Mouse (Mus musculus) intestine, embryonic 15.5 days (tissue): ENCODE measurements around the gene Ttll12. TPM values are rescaled to one million over a fixed set of nuclear protein-coding genes. Genes with fewer than 3 reads are reported as not detected.

Experiments
- ATAC-seq: fragments of 200-750 bp; cut with Nextera tagmentation; 2 replicates; pipeline ENCODE4 v1.8.0; 2017; ENCODE audit warnings: moderate TSS enrichment, moderate library complexity
- H3K27ac ChIP-seq: fragments of 300-500 bp; sonication (generic); 2 replicates; pipeline ENCODE4 v1.5.1; 2015; ENCODE audit warnings: mild to moderate bottlenecking, inconsistent platforms
- H3K27me3 ChIP-seq: fragments of 300-500 bp; sonication (generic); replicated peaks from 2 replicates; pipeline ENCODE4 v1.6.1; 2015; ENCODE audit warnings: inconsistent platforms
- H3K36me3 ChIP-seq: fragments of 300-500 bp; sonication (generic); 2 replicates; pipeline ENCODE4 v1.6.1; 2015; ENCODE audit warnings: inconsistent platforms
- H3K4me1 ChIP-seq: fragments of 300-500 bp; sonication (generic); replicated peaks from 2 replicates; pipeline ENCODE4 v1.6.1; 2015; ENCODE audit warnings: inconsistent platforms
- H3K4me2 ChIP-seq: fragments of 300-500 bp; sonication (generic); replicated peaks from 2 replicates; pipeline ENCODE4 v1.6.1; 2015; ENCODE audit warnings: mild to moderate bottlenecking, inconsistent platforms
- H3K4me3 ChIP-seq: fragments of 300-500 bp; sonication (generic); replicated peaks from 2 replicates; pipeline ENCODE4 v1.5.1; 2015; ENCODE audit warnings: inconsistent platforms
- H3K9ac ChIP-seq: fragments of 300-500 bp; sonication (generic); 2 replicates; pipeline ENCODE4 v1.6.1; 2015; ENCODE audit warnings: inconsistent platforms
- H3K9me3 ChIP-seq: fragments of 300-500 bp; sonication (generic); 2 replicates; pipeline ENCODE4 v1.6.1; 2016; ENCODE audit warnings: inconsistent platforms
- WGBS: fragments of 180-500 bp; shearing (Covaris S2); methylation state at CpG from one replicate; pipeline ENCODE4 v1.1.7; 2015; 5-methylcytosine and 5-hydroxymethylcytosine counted together
- polyA plus RNA-seq: library from polyadenylated mRNA; unstranded; fragments of >200 nt; fragmentation: Nextera tagmentation; extraction: Ambion mirVana; gene quantifications from 2 replicates; pipeline ENCODE4 v1.2.1, GENCODE M21; 2015

The Ttll12 gene
- polyA plus RNA-seq, 1 experiment from 2014 or later: 31.0 TPM

- 0 out of 2 replicates have a peak overlapping the region, but pooled peaks have one; percentile 0 for H3K9ac ChIP-seq
- no peak overlapping the region for H3K4me3 ChIP-seq
- no peaks in the 10 kb centered on the region for H3K9me3 ChIP-seq
- H3K27me3 ChIP-seq: no peaks in the 10 kb centered on the region
- peak overlapping the region; percentile 11; the same call in 1 of the 2 replicates for H3K27ac ChIP-seq
- peaks cover 23% of the 10 kb centered on the region for H3K4me1 ChIP-seq
- no peaks in the 10 kb centered on the region for H3K36me3 ChIP-seq
- WGBS: 60% methylated on average over 8 of the region's 8 CpGs
- no peak for ATAC-seq
- H3K4me2 ChIP-seq: peak overlapping the region; percentile 86
These were observed 2.4 kb downstream of the Ttll12 start for GRCm38 (mm10) chr15:83592260-83593188.

- Histone ChIP-seq H3K27me3 (no peaks in the 10 kb centered on the region), H3K9me3 (no peaks in the 10 kb centered on the region), H3K27ac (no peak overlapping the region), H3K4me3 (no peak overlapping the region), H3K9ac (no peak overlapping the region), H3K4me2 (no peak overlapping the region), H3K4me1 (peaks cover 23% of the 10 kb centered on the region), H3K36me3 (peaks cover 4% of the 10 kb centered on the region)
- WGBS: 85% methylated on average over 6 of the region's 6 CpGs
- ATAC-seq: no peak
These were observed 3.2 kb downstream of the Ttll12 start for GRCm38 (mm10) chr15:83591758-83592157.

GRCm38 (mm10) chr15:83590841-83591240, 4.1 kb downstream of the Ttll12 start:
- Histone ChIP-seq H3K9ac (no peak overlapping the region), H3K4me1 (peaks cover 23% of the 10 kb centered on the region), H3K4me2 (no peak overlapping the region), H3K27ac (no peak overlapping the region), H3K4me3 (no peak overlapping the region), H3K27me3 (no peaks in the 10 kb centered on the region), H3K36me3 (peaks cover 13% of the 10 kb centered on the region), H3K9me3 (no peaks in the 10 kb centered on the region)
- 90% methylated on average over 4 of the region's 4 CpGs for WGBS
- no peak for ATAC-seq

GRCm38 (mm10) chr15:83584741-83585220, 10.2 kb downstream of the Ttll12 start:
- H3K9ac ChIP-seq: no peak overlapping the region
- H3K27me3 ChIP-seq: no peaks in the 10 kb centered on the region
- H3K4me2 ChIP-seq: no peak overlapping the region
- no peak for ATAC-seq
- 91% methylated on average over 6 of the region's 6 CpGs for WGBS
- H3K9me3 ChIP-seq: no peaks in the 10 kb centered on the region
- no peak overlapping the region for H3K4me3 ChIP-seq
- H3K36me3 ChIP-seq: peaks cover 45% of the 10 kb centered on the region
- no peaks in the 10 kb centered on the region for H3K4me1 ChIP-seq
- no peak overlapping the region for H3K27ac ChIP-seq

GRCm38 (mm10) chr15:83583419-83584156, 11.4 kb downstream of the Ttll12 start:
- 70% methylated on average over 8 of the region's 8 CpGs for WGBS
- Histone ChIP-seq H3K27ac (no peak overlapping the region), H3K9ac (no peak overlapping the region), H3K36me3 (peaks cover 52% of the 10 kb centered on the region), H3K4me3 (no peak overlapping the region), H3K9me3 (no peaks in the 10 kb centered on the region), H3K4me1 (no peaks in the 10 kb centered on the region), H3K4me2 (no peak overlapping the region), H3K27me3 (no peaks in the 10 kb centered on the region)
- no peak for ATAC-seq

GRCm38 (mm10) chr15:83582931-83583330, 12.0 kb downstream of the Ttll12 start:
- Histone ChIP-seq H3K4me2 (no peak overlapping the region), H3K27ac (no peak overlapping the region), H3K9ac (no peak overlapping the region), H3K9me3 (no peaks in the 10 kb centered on the region), H3K4me1 (no peaks in the 10 kb centered on the region), H3K27me3 (no peaks in the 10 kb centered on the region), H3K4me3 (no peak overlapping the region), H3K36me3 (peaks cover 55% of the 10 kb centered on the region)
- WGBS: 82% methylated on average over 4 of the region's 4 CpGs
- ATAC-seq: no peak

- Histone ChIP-seq H3K9me3 (no peaks in the 10 kb centered on the region), H3K36me3 (peaks cover 31% of the 10 kb centered on the region)
These were observed 18.3 kb downstream of the Ttll12 start for GRCm38 (mm10) chr15:83576651-83577050.

GRCm38 (mm10) chr15:83575543-83575942, 19.4 kb downstream of the Ttll12 start:
- Histone ChIP-seq H3K9ac (no peak overlapping the region), H3K27ac (no peak overlapping the region), H3K9me3 (no peaks in the 10 kb centered on the region), H3K27me3 (no peaks in the 10 kb centered on the region), H3K4me2 (no peak overlapping the region), H3K4me1 (0 out of 2 replicates have a peak, but pooled peaks cover 3% of the 10 kb centered on the region), H3K4me3 (no peak overlapping the region), H3K36me3 (peaks cover 23% of the 10 kb centered on the region)
- WGBS: 94% methylated on average over 8 of the region's 8 CpGs
- no peak for ATAC-seq

More at GRCm38 (mm10) chr15:83576651-83577050, 18.3 kb downstream of the Ttll12 start:
- Histone ChIP-seq H3K9ac (no peak overlapping the region), H3K4me3 (no peak overlapping the region), H3K27ac (no peak overlapping the region), H3K4me1 (0 out of 2 replicates have a peak, but pooled peaks cover 3% of the 10 kb centered on the region), H3K4me2 (no peak overlapping the region), H3K27me3 (no peaks in the 10 kb centered on the region)
- 85% methylated on average over 9 of the region's 9 CpGs for WGBS
- ATAC-seq: no peak

GRCm38 (mm10) chr15:83574731-83575351, 20.1 kb downstream of the Ttll12 start:
- Histone ChIP-seq H3K9ac (no peak overlapping the region), H3K36me3 (peaks cover 17% of the 10 kb centered on the region), H3K27me3 (no peaks in the 10 kb centered on the region), H3K4me3 (no peak overlapping the region), H3K4me1 (0 out of 2 replicates have a peak, but pooled peaks cover 3% of the 10 kb centered on the region), H3K9me3 (no peaks in the 10 kb centered on the region), H3K27ac (no peak overlapping the region), H3K4me2 (no peak overlapping the region)
- ATAC-seq: no peak; the same call in 1 of the 2 replicates
- 68% methylated on average over 6 of the region's 6 CpGs for WGBS

- H3K9me3 ChIP-seq: no peaks in the 10 kb centered on the region
- H3K4me2 ChIP-seq: no peak overlapping the region
- no peak overlapping the region for H3K9ac ChIP-seq
- H3K36me3 ChIP-seq: peaks cover 9% of the 10 kb centered on the region
- WGBS: 93% methylated on average over 12 of the region's 12 CpGs
- no peaks in the 10 kb centered on the region for H3K27me3 ChIP-seq
- no peak overlapping the region for H3K4me3 ChIP-seq
- no peak overlapping the region for H3K27ac ChIP-seq
- no peak for ATAC-seq
- 0 out of 2 replicates have a peak, but pooled peaks cover 3% of the 10 kb centered on the region for H3K4me1 ChIP-seq
These were observed 21.4 kb downstream of the Ttll12 start for GRCm38 (mm10) chr15:83573606-83574005.

GRCm38 (mm10) chr15:83572132-83572531, 22.8 kb downstream of the Ttll12 start:
- no peak for ATAC-seq
- H3K4me3 ChIP-seq: no peak overlapping the region
- no peak overlapping the region for H3K4me2 ChIP-seq
- no peaks in the 10 kb centered on the region for H3K9me3 ChIP-seq
- H3K36me3 ChIP-seq: peaks cover 6% of the 10 kb centered on the region
- H3K4me1 ChIP-seq: 0 out of 2 replicates have a peak, but pooled peaks cover 3% of the 10 kb centered on the region
- H3K9ac ChIP-seq: no peak overlapping the region
- WGBS: 75% methylated on average over 4 of the region's 4 CpGs
- no peaks in the 10 kb centered on the region for H3K27me3 ChIP-seq
- H3K27ac ChIP-seq: no peak overlapping the region

- Histone ChIP-seq H3K9me3 (no peaks in the 10 kb centered on the region), H3K4me3 (no peak overlapping the region), H3K9ac (no peak overlapping the region), H3K27ac (no peak overlapping the region), H3K4me2 (no peak overlapping the region), H3K4me1 (0 out of 2 replicates have a peak, but pooled peaks cover 3% of the 10 kb centered on the region), H3K27me3 (no peaks in the 10 kb centered on the region), H3K36me3 (peaks cover 6% of the 10 kb centered on the region)
- 84% methylated on average over 5 of the region's 5 CpGs for WGBS
- no peak for ATAC-seq
These were observed 23.3 kb downstream of the Ttll12 start for GRCm38 (mm10) chr15:83571636-83572035.
